Mouse (Mus musculus) layer of hippocampus, adult 9-11 months (tissue): ENCODE measurements at regions not wholly inside any gene's neighbourhood (a gene's known extent, or its start where the extent isn't known, plus 50 kb on each side); places are given as distances from the start of the nearest gene placed in this dataset.

Experiments used
- DNase-seq: peaks from one replicate; pipeline ENCODE4 v3.0.0; 2022

- DNase-seq = no peak
Observed at GRCm38 (mm10) chr13:28692587-28692986, 260.9 kb downstream of the Sox4 start.

- no peak for DNase-seq
Observed at GRCm38 (mm10) chr13:28690511-28691160, 262.9 kb downstream of the Sox4 start.

GRCm38 (mm10) chr13:28687838-28688237 lies 265.7 kb downstream of the Sox4 start:
- DNase-seq = no peak

GRCm38 (mm10) chr13:28684311-28684710 lies 269.2 kb downstream of the Sox4 start:
- no peak for DNase-seq

GRCm38 (mm10) chr13:28680266-28680665 lies 273.2 kb downstream of the Sox4 start:
- no peak for DNase-seq

GRCm38 (mm10) chr13:28673622-28674021 lies 279.9 kb downstream of the Sox4 start:
- no peak for DNase-seq

- no peak for DNase-seq
Observed at GRCm38 (mm10) chr13:28671543-28671942, 282.0 kb downstream of the Sox4 start.

GRCm38 (mm10) chr13:28669832-28670585 lies 283.5 kb downstream of the Sox4 start:
- DNase-seq = no peak

- no peak for DNase-seq
Observed at GRCm38 (mm10) chr13:28666832-28667231, 286.7 kb downstream of the Sox4 start.

GRCm38 (mm10) chr13:28665150-28665549 lies 288.4 kb downstream of the Sox4 start:
- DNase-seq = no peak

GRCm38 (mm10) chr13:28664698-28665097 lies 288.8 kb downstream of the Sox4 start:
- DNase-seq = no peak

GRCm38 (mm10) chr13:28663950-28664681 lies 289.4 kb downstream of the Sox4 start:
- no peak for DNase-seq

- no peak for DNase-seq
Observed at GRCm38 (mm10) chr13:28663459-28663858, 290.1 kb downstream of the Sox4 start.

- DNase-seq = no peak
Observed at GRCm38 (mm10) chr13:28662316-28662752, 291.2 kb downstream of the Sox4 start.

- no peak for DNase-seq
Observed at GRCm38 (mm10) chr13:28660151-28660550, 293.4 kb downstream of the Sox4 start.

GRCm38 (mm10) chr13:28658652-28659051 lies 294.9 kb downstream of the Sox4 start:
- DNase-seq = no peak

GRCm38 (mm10) chr13:28654883-28655282 lies 298.6 kb downstream of the Sox4 start:
- no peak for DNase-seq

- no peak for DNase-seq
Observed at GRCm38 (mm10) chr13:28653362-28653761, 300.2 kb downstream of the Sox4 start.

GRCm38 (mm10) chr13:28651810-28652209 lies 301.7 kb downstream of the Sox4 start:
- DNase-seq = peak; percentile 47

- DNase-seq = no peak
Observed at GRCm38 (mm10) chr13:28645881-28646280, 307.6 kb downstream of the Sox4 start.

- no peak for DNase-seq
Observed at GRCm38 (mm10) chr13:28644846-28645574, 308.5 kb downstream of the Sox4 start.

- no peak for DNase-seq
Observed at GRCm38 (mm10) chr13:28640826-28641225, 312.7 kb downstream of the Sox4 start.
